Mouse (Mus musculus) heart, embryonic 11.5 days (tissue): Measurements from ENCODE around the gene Rbm20. TPM values are rescaled to one million over a fixed set of nuclear protein-coding genes. Genes with fewer than 3 reads are reported as not detected.

Experiments
- ATAC-seq: fragments of 200-750 bp; cut with Nextera tagmentation; replicated peaks from 2 replicates; pipeline ENCODE4 v1.8.0; 2017; ENCODE audit warnings: moderate library complexity; ENCODE audit not compliant: insufficient number of reproducible peaks, low FRiP score, low TSS enrichment
- H3K27ac ChIP-seq: fragments of 300-500 bp; sonication (generic); 2 replicates; pipeline ENCODE4 v1.5.1; 2014; ENCODE audit warnings: mild to moderate bottlenecking, low read depth, low read length
- H3K27me3 ChIP-seq: fragments of 300-500 bp; sonication (generic); 2 replicates; pipeline ENCODE4 v1.6.1; 2014; ENCODE audit warnings: mild to moderate bottlenecking, low read length, mixed read lengths; ENCODE audit not compliant: control insufficient read depth, insufficient read depth
- H3K36me3 ChIP-seq: fragments of 300-500 bp; sonication (generic); 2 replicates; pipeline ENCODE4 v1.6.1; 2014; ENCODE audit warnings: mild to moderate bottlenecking, low read length, moderate library complexity, mixed read lengths; ENCODE audit not compliant: control insufficient read depth, insufficient read depth
- H3K4me1 ChIP-seq: fragments of 300-500 bp; sonication (generic); 2 replicates; pipeline ENCODE4 v1.6.1; 2014; ENCODE audit warnings: low read length; ENCODE audit not compliant: control insufficient read depth, insufficient read depth
- H3K4me2 ChIP-seq: fragments of 300-500 bp; sonication (generic); 2 replicates; pipeline ENCODE4 v1.6.1; 2014; ENCODE audit warnings: mild to moderate bottlenecking, moderate library complexity
- H3K4me3 ChIP-seq: fragments of 300-500 bp; sonication (generic); 2 replicates; pipeline ENCODE4 v1.5.1; 2014; ENCODE audit warnings: low read depth, low read length
- H3K9ac ChIP-seq: fragments of 300-500 bp; sonication (generic); 2 replicates; pipeline ENCODE4 v1.6.1; 2014; ENCODE audit warnings: mild to moderate bottlenecking, low read depth, low read length, moderate library complexity
- H3K9me3 ChIP-seq: fragments of 300-500 bp; sonication (generic); replicated peaks from 2 replicates; pipeline ENCODE4 v1.6.1; 2016; ENCODE audit warnings: low read length; ENCODE audit not compliant: control insufficient read depth
- WGBS: fragments of 180-500 bp; shearing (Covaris S2); extraction: QIAGEN DNeasy Blood & Tissue Kit; methylation state at CpG from one replicate; pipeline ENCODE4 v1.1.7; 2014; ENCODE audit not compliant: insufficient replicate concordance; 5-methylcytosine and 5-hydroxymethylcytosine counted together
- polyA plus RNA-seq: library from polyadenylated mRNA; unstranded; fragments of >200 nt; fragmentation: Nextera tagmentation; extraction: Ambion mirVana; gene quantifications from 2 replicates; pipeline ENCODE4 v1.2.1, GENCODE M21; 2014

Gene Rbm20
- polyA plus RNA-seq, 1 experiment from 2014 or later, result 25.0 TPM

GRCm38 (mm10) chr19:53758881-53759418 lies 81.8 kb downstream of the Rbm20 start:
- Histone ChIP-seq H3K36me3 (no peaks in the 10 kb centered on the region), H3K4me2 (no peak overlapping the region), H3K4me1 (peaks cover 15% of the 10 kb centered on the region), H3K27ac (no peak overlapping the region), H3K9ac (no peak overlapping the region), H3K27me3 (no peaks in the 10 kb centered on the region), H3K4me3 (no peak overlapping the region), H3K9me3 (peaks cover 4% of the 10 kb centered on the region; the same call in 1 of the 2 replicates)
- ATAC-seq, result no peak
- 77% methylated on average over 2 of the region's 2 CpGs for WGBS

GRCm38 (mm10) chr19:53760125-53761101 lies 83.3 kb downstream of the Rbm20 start:
- no peak overlapping the region for H3K27ac ChIP-seq
- H3K4me3 ChIP-seq, result no peak overlapping the region
- WGBS, result 85% methylated on average over 17 of the region's 17 CpGs
- H3K36me3 ChIP-seq, result no peaks in the 10 kb centered on the region
- ATAC-seq, result no peak
- H3K4me1 ChIP-seq, result peaks cover 10% of the 10 kb centered on the region
- peaks cover 4% of the 10 kb centered on the region; the same call in 1 of the 2 replicates for H3K9me3 ChIP-seq
- H3K9ac ChIP-seq, result no peak overlapping the region
- H3K27me3 ChIP-seq, result no peaks in the 10 kb centered on the region
- H3K4me2 ChIP-seq, result no peak overlapping the region

GRCm38 (mm10) chr19:53762749-53763438 lies 85.8 kb downstream of the Rbm20 start:
- whole genome bisulfite sequencing, result 69% methylated on average over 8 of the region's 8 CpGs
- Histone ChIP-seq H3K4me1 (peaks cover 5% of the 10 kb centered on the region; the same call in 1 of the 2 replicates), H3K4me3 (no peak overlapping the region), H3K27ac (no peak overlapping the region), H3K36me3 (no peaks in the 10 kb centered on the region), H3K27me3 (no peaks in the 10 kb centered on the region), H3K9me3 (no peaks in the 10 kb centered on the region), H3K9ac (no peak overlapping the region), H3K4me2 (no peak overlapping the region)
- no peak; the same call in 1 of the 2 replicates for ATAC-seq

- WGBS, result 86% methylated on average over 7 of the region's 7 CpGs
- no peak overlapping the region for H3K9ac ChIP-seq
- no peak overlapping the region for H3K4me2 ChIP-seq
- H3K27ac ChIP-seq, result no peak overlapping the region
- no peak overlapping the region for H3K4me3 ChIP-seq
- no peaks in the 10 kb centered on the region for H3K9me3 ChIP-seq
- no peak for ATAC-seq
- H3K36me3 ChIP-seq, result no peaks in the 10 kb centered on the region
- H3K27me3 ChIP-seq, result no peaks in the 10 kb centered on the region
- peaks cover 9% of the 10 kb centered on the region; the same call in 1 of the 2 replicates for H3K4me1 ChIP-seq
These were observed 87.8 kb downstream of the Rbm20 start for GRCm38 (mm10) chr19:53764688-53765478.

GRCm38 (mm10) chr19:53768478-53768877 lies 91.4 kb downstream of the Rbm20 start:
- H3K27me3 ChIP-seq, result no peaks in the 10 kb centered on the region
- H3K4me3 ChIP-seq, result no peak overlapping the region
- no peak overlapping the region for H3K27ac ChIP-seq
- H3K9ac ChIP-seq, result no peak overlapping the region
- H3K9me3 ChIP-seq, result no peaks in the 10 kb centered on the region
- whole genome bisulfite sequencing, result 24% methylated on average over 3 of the region's 3 CpGs
- no peaks in the 10 kb centered on the region for H3K36me3 ChIP-seq
- H3K4me1 ChIP-seq, result peaks cover 14% of the 10 kb centered on the region
- no peak for ATAC-seq
- H3K4me2 ChIP-seq, result no peak overlapping the region

GRCm38 (mm10) chr19:53773937-53774640 lies 97.0 kb downstream of the Rbm20 start:
- Histone ChIP-seq H3K4me1 (peaks cover 26% of the 10 kb centered on the region), H3K9ac (no peak overlapping the region), H3K27ac (no peak overlapping the region; the same call in 1 of the 2 replicates), H3K4me2 (no peak overlapping the region), H3K27me3 (no peaks in the 10 kb centered on the region), H3K9me3 (no peaks in the 10 kb centered on the region), H3K36me3 (no peaks in the 10 kb centered on the region), H3K4me3 (no peak overlapping the region)
- 44% methylated on average over 11 of the region's 11 CpGs for WGBS
- peak; percentile 55; the same call in 1 of the 2 replicates for ATAC-seq

- Histone ChIP-seq H3K4me1 (peaks cover 26% of the 10 kb centered on the region), H3K9ac (no peak overlapping the region), H3K36me3 (no peaks in the 10 kb centered on the region), H3K27ac (no peak overlapping the region), H3K4me2 (no peak overlapping the region), H3K27me3 (no peaks in the 10 kb centered on the region), H3K9me3 (no peaks in the 10 kb centered on the region), H3K4me3 (no peak overlapping the region)
- ATAC-seq, result no peak
- 45% methylated on average over 7 of the region's 7 CpGs for WGBS
These were observed 97.7 kb downstream of the Rbm20 start for GRCm38 (mm10) chr19:53774641-53775350.
